Mouse (Mus musculus): ENCODE data around the gene Usf3. TPM values are rescaled to one million over a fixed set of nuclear protein-coding genes. Genes with fewer than 3 reads are reported as not detected.

The Usf3 gene
- polyA plus RNA-seq, 1 experiment, result 12.6 TPM

- H3K4me3 ChIP-seq (ENCODE audit: insufficient read depth, low read depth, low read length), result peak overlapping the region; percentile 44
- H3K27ac ChIP-seq (ENCODE audit: insufficient read depth, low read depth, low read length), result peak overlapping the region; percentile 78
- peaks cover 6% of the 10 kb centered on the region; the same call in 1 of the 2 replicates for H3K4me1 ChIP-seq (ENCODE audit: control insufficient read depth, insufficient read depth, low read length)
- peak; percentile 86 for DNase-seq
- H3K27me3 ChIP-seq (replicated peaks; ENCODE audit: control insufficient read depth, insufficient read depth, low read length), result no peaks in the 10 kb centered on the region
- no peaks in the 10 kb centered on the region for H3K36me3 ChIP-seq (ENCODE audit: control insufficient read depth, insufficient read depth, low read length)
- WGBS, result 33% methylated on average over 6 of the region's 6 CpGs
- no peak for TF ChIP-seq POLR2A (IDR thresholded peaks at IDR 0.05; ENCODE audit: low read depth, low read length)
- TF ChIP-seq CTCF (conservative IDR thresholded peaks at IDR 0.05; ENCODE audit: insufficient read depth, insufficient read length, low read depth, low read length), result no peak
These were observed 36.5 kb upstream of the Usf3 start for GRCm38 (mm10) chr16:44136511-44137021.

GRCm38 (mm10) chr16:44138377-44138978, 34.6 kb upstream of the Usf3 start:
- peak; percentile 20 for DNase-seq
- TF ChIP-seq POLR2A (IDR thresholded peaks at IDR 0.05; ENCODE audit: low read depth, low read length), result no peak
- no peak for TF ChIP-seq CTCF (conservative IDR thresholded peaks at IDR 0.05; ENCODE audit: insufficient read depth, insufficient read length, low read depth, low read length)
- Histone ChIP-seq H3K27ac (ENCODE audit: insufficient read depth, low read depth, low read length) (peak overlapping the region; percentile 99), H3K36me3 (ENCODE audit: control insufficient read depth, insufficient read depth, low read length) (no peaks in the 10 kb centered on the region), H3K4me1 (ENCODE audit: control insufficient read depth, insufficient read depth, low read length) (peaks cover 6% of the 10 kb centered on the region; the same call in 1 of the 2 replicates), H3K4me3 (ENCODE audit: insufficient read depth, low read depth, low read length) (peak overlapping the region; percentile 87), H3K27me3 (replicated peaks; ENCODE audit: control insufficient read depth, insufficient read depth, low read length) (no peaks in the 10 kb centered on the region)
- WGBS, result under 1% methylated on average over 24 of the region's 24 CpGs

- peaks cover 6% of the 10 kb centered on the region; the same call in 1 of the 2 replicates for H3K4me1 ChIP-seq (ENCODE audit: control insufficient read depth, insufficient read depth, low read length)
- WGBS, result under 1% methylated on average over 25 of the region's 25 CpGs
- H3K36me3 ChIP-seq (ENCODE audit: control insufficient read depth, insufficient read depth, low read length), result no peaks in the 10 kb centered on the region
- H3K27ac ChIP-seq (ENCODE audit: insufficient read depth, low read depth, low read length), result peak overlapping the region; percentile 99
- peak; percentile 92 for TF ChIP-seq POLR2A (IDR thresholded peaks at IDR 0.05; ENCODE audit: low read depth, low read length)
- no peak for TF ChIP-seq CTCF (conservative IDR thresholded peaks at IDR 0.05; ENCODE audit: insufficient read depth, insufficient read length, low read depth, low read length)
- peak; percentile 95 for DNase-seq
- H3K27me3 ChIP-seq (replicated peaks; ENCODE audit: control insufficient read depth, insufficient read depth, low read length), result no peaks in the 10 kb centered on the region
- peak overlapping the region; percentile 87 for H3K4me3 ChIP-seq (ENCODE audit: insufficient read depth, low read depth, low read length)
These were observed 34.0 kb upstream of the Usf3 start for GRCm38 (mm10) chr16:44138979-44139535.

- WGBS, result under 1% methylated on average over 70 of the region's 71 CpGs
- Histone ChIP-seq H3K36me3 (ENCODE audit: control insufficient read depth, insufficient read depth, low read length) (no peaks in the 10 kb centered on the region), H3K27me3 (replicated peaks; ENCODE audit: control insufficient read depth, insufficient read depth, low read length) (no peaks in the 10 kb centered on the region), H3K4me3 (ENCODE audit: insufficient read depth, low read depth, low read length) (peak within 1 kb of the TSS; percentile 87), H3K4me1 (ENCODE audit: control insufficient read depth, insufficient read depth, low read length) (peaks cover 3% of the 10 kb centered on the region; the same call in 1 of the 2 replicates), H3K27ac (ENCODE audit: insufficient read depth, low read depth, low read length) (peak within 1 kb of the TSS; percentile 99)
- TF ChIP-seq POLR2A (IDR thresholded peaks at IDR 0.05; ENCODE audit: low read depth, low read length) (peak; percentile 13), CTCF (conservative IDR thresholded peaks at IDR 0.05; ENCODE audit: insufficient read depth, insufficient read length, low read depth, low read length) (no peak)
- peak; percentile 96 for DNase-seq
These were observed 33.4 kb upstream of the Usf3 start, which contains the start of the genes Atp6v1a and Naa50 for GRCm38 (mm10) chr16:44139536-44140185. Gene Atp6v1a (minus strand): TSS chr16:44139705. Gene Naa50 (plus strand): TSS chr16:44139830.

- WGBS, result under 1% methylated on average over 44 of the region's 44 CpGs
- Histone ChIP-seq H3K4me3 (ENCODE audit: insufficient read depth, low read depth, low read length) (peak overlapping the region; percentile 87), H3K36me3 (ENCODE audit: control insufficient read depth, insufficient read depth, low read length) (no peaks in the 10 kb centered on the region), H3K27me3 (replicated peaks; ENCODE audit: control insufficient read depth, insufficient read depth, low read length) (no peaks in the 10 kb centered on the region), H3K4me1 (ENCODE audit: control insufficient read depth, insufficient read depth, low read length) (peaks cover 1% of the 10 kb centered on the region; the same call in 1 of the 2 replicates), H3K27ac (ENCODE audit: insufficient read depth, low read depth, low read length) (peak overlapping the region; percentile 84)
- TF ChIP-seq CTCF (conservative IDR thresholded peaks at IDR 0.05; ENCODE audit: insufficient read depth, insufficient read length, low read depth, low read length) (peak; percentile 50), POLR2A (IDR thresholded peaks at IDR 0.05; ENCODE audit: low read depth, low read length) (no peak)
- peak; percentile 90 for DNase-seq
These were observed 32.8 kb upstream of the Usf3 start for GRCm38 (mm10) chr16:44140186-44140787.

GRCm38 (mm10) chr16:44141483-44141882, 31.6 kb upstream of the Usf3 start:
- Histone ChIP-seq H3K4me1 (ENCODE audit: control insufficient read depth, insufficient read depth, low read length) (no peaks in the 10 kb centered on the region), H3K27ac (ENCODE audit: insufficient read depth, low read depth, low read length) (peak overlapping the region; percentile 57; the same call in 1 of the 2 replicates), H3K27me3 (replicated peaks; ENCODE audit: control insufficient read depth, insufficient read depth, low read length) (no peaks in the 10 kb centered on the region), H3K4me3 (ENCODE audit: insufficient read depth, low read depth, low read length) (no peak overlapping the region), H3K36me3 (ENCODE audit: control insufficient read depth, insufficient read depth, low read length) (no peaks in the 10 kb centered on the region)
- DNase-seq, result peak; percentile 56
- 8% methylated on average over 6 of the region's 6 CpGs for WGBS
- TF ChIP-seq CTCF (conservative IDR thresholded peaks at IDR 0.05; ENCODE audit: insufficient read depth, insufficient read length, low read depth, low read length) (no peak), POLR2A (IDR thresholded peaks at IDR 0.05; ENCODE audit: low read depth, low read length) (no peak)

Measured in kidney, adult 2 months (tissue).